Mouse (Mus musculus) testis, adult 2 months (tissue): ENCODE results near the gene Il10rb.

Experiments
- CTCF ChIP-seq: fragments of 200-500 bp; IDR thresholded peaks from 2 replicates; pipeline ENCODE4 v1.5.1; 2012; ENCODE audit warnings: low read depth, mild to moderate bottlenecking, inconsistent platforms, low read length, moderate library complexity; ENCODE audit not compliant: control insufficient read depth, insufficient read depth, insufficient replicate concordance
- POLR2A ChIP-seq: fragments of 200-500 bp; IDR thresholded peaks from 2 replicates; pipeline ENCODE4 v1.6.1; 2012; ENCODE audit warnings: low read depth, mild to moderate bottlenecking, inconsistent platforms, low read length, moderate library complexity; ENCODE audit not compliant: control insufficient read depth

- no peak for TF ChIP-seq CTCF
- TF ChIP-seq POLR2A = no peak
Measured at GRCm38 (mm10) chr16:91403784-91404183, 2.2 kb upstream of the Il10rb start.
